Mouse (Mus musculus) telencephalon, adult 2 months (tissue): ENCODE results near the gene Acsm2.

Source experiments
- DNase-seq: peaks from one replicate; pipeline ENCODE4 v3.0.0-alpha.2; 2011; ENCODE audit warnings: low read depth, low spot score

Acsm2 gene

GRCm38 (mm10) chr7:119554040-119554439, at the start of gene Acsm2:
Gene Acsm2, plus strand, starts transcription at chr7:119554340.
- no peak for DNase-seq

GRCm38 (mm10) chr7:119511143-119511542, 43.0 kb upstream of the Acsm2 start:
- DNase-seq = no peak

GRCm38 (mm10) chr7:119513056-119513455, 41.1 kb upstream of the Acsm2 start:
- DNase-seq = peak; percentile 43

GRCm38 (mm10) chr7:119515492-119516271, 38.5 kb upstream of the Acsm2 start:
- DNase-seq = no peak

GRCm38 (mm10) chr7:119516272-119516558, 37.9 kb upstream of the Acsm2 start:
- DNase-seq = no peak

GRCm38 (mm10) chr7:119519163-119519562, 35.0 kb upstream of the Acsm2 start, which contains the start of gene Acsm5:
Gene Acsm5, plus strand, starts transcription at chr7:119519463.
- no peak for DNase-seq

- DNase-seq = peak; percentile 8
Observed at GRCm38 (mm10) chr7:119519654-119520053, 34.5 kb upstream of the Acsm2 start.

- DNase-seq = no peak
Observed at GRCm38 (mm10) chr7:119521816-119522215, 32.3 kb upstream of the Acsm2 start.

GRCm38 (mm10) chr7:119522385-119522784, 31.8 kb upstream of the Acsm2 start:
- DNase-seq = no peak

GRCm38 (mm10) chr7:119523389-119523788, 30.8 kb upstream of the Acsm2 start, which contains the start of gene Pdilt:
Gene Pdilt, minus strand, starts transcription at chr7:119523489.
- DNase-seq = no peak

GRCm38 (mm10) chr7:119525881-119526281, 28.3 kb upstream of the Acsm2 start:
- no peak for DNase-seq

GRCm38 (mm10) chr7:119526486-119526885, 27.7 kb upstream of the Acsm2 start:
- DNase-seq = no peak

GRCm38 (mm10) chr7:119527135-119527534, 27.0 kb upstream of the Acsm2 start:
- DNase-seq = no peak

GRCm38 (mm10) chr7:119527548-119527947, 26.6 kb upstream of the Acsm2 start:
- DNase-seq = no peak

- DNase-seq = no peak
Observed at GRCm38 (mm10) chr7:119528617-119529016, 25.5 kb upstream of the Acsm2 start.

GRCm38 (mm10) chr7:119532924-119533323, 21.2 kb upstream of the Acsm2 start:
- DNase-seq = no peak

GRCm38 (mm10) chr7:119534389-119534788, 19.8 kb upstream of the Acsm2 start:
- no peak for DNase-seq

- no peak for DNase-seq
Observed at GRCm38 (mm10) chr7:119542445-119542844, 11.7 kb upstream of the Acsm2 start.

- no peak for DNase-seq
Observed at GRCm38 (mm10) chr7:119545572-119545971, 8.6 kb upstream of the Acsm2 start.

- no peak for DNase-seq
Observed at GRCm38 (mm10) chr7:119550471-119551222, 3.5 kb upstream of the Acsm2 start.

- DNase-seq = no peak
Observed at GRCm38 (mm10) chr7:119559789-119560451, 5.8 kb downstream of the Acsm2 start.

- no peak for DNase-seq
Observed at GRCm38 (mm10) chr7:119560452-119560835, 6.3 kb downstream of the Acsm2 start.
